Mouse (Mus musculus): ENCODE measurements around the gene Mrps23. TPM values are rescaled to one million over a fixed set of nuclear protein-coding genes. Genes with fewer than 3 reads are reported as not detected.

Mrps23 gene
- polyA plus RNA-seq, 2 experiments: 60.2 to 63.5 TPM

DNA sequence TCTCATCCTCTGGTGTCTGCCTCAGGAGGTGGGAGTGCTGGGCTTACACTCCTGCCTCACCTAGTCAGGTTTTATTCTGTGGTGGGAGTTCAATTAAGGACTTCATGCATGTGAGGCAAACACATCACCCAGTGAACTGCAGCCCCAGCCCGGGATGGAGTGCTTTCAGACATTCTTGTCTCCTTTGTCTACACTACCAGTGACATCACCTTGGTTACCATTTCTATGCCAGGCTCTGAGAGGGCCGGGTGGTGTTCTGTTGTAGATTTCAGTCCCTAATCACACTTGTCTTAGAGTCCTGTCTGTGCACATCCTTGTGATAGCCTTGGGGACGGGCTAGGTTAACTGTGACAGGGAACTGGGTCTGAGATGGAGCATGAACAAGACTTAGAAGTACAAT, 35.6 kb upstream of the Mrps23 start:
- no peaks in the 10 kb centered on the region for H3K27me3 ChIP-seq (ENCODE audit: control insufficient read depth, insufficient read depth, low read length)
- no peak for TF ChIP-seq POLR2A (IDR thresholded peaks at IDR 0.05; ENCODE audit: borderline replicate concordance, extremely low read depth, insufficient read depth, insufficient read length)
- no peak overlapping the region for H3K27ac ChIP-seq (replicated peaks; ENCODE audit: low read depth, low read length)
- ATAC-seq (ENCODE audit: low FRiP score, low read depth): no peak
- H3K9me3 ChIP-seq (ENCODE audit: control insufficient read depth, low read length): no peaks in the 10 kb centered on the region
- DNase-seq (ENCODE audit: low spot score): no peak
- H3K4me1 ChIP-seq (ENCODE audit: control insufficient read depth, insufficient read depth, low read length): peaks cover 46% of the 10 kb centered on the region
- peaks cover 6% of the 10 kb centered on the region; the same call in 1 of the 2 replicates for H3K36me3 ChIP-seq (ENCODE audit: control insufficient read depth, insufficient read depth, low read length)
- no peak overlapping the region for H3K4me2 ChIP-seq (replicated peaks; ENCODE audit: low read depth, low read length, severe bottlenecking)
- WGBS: 71% methylated on average over 3 of the region's 3 CpGs
- H3K4me3 ChIP-seq (replicated peaks; ENCODE audit: low read length): no peak overlapping the region
- no peak overlapping the region for H3K9ac ChIP-seq (ENCODE audit: low read depth, low read length, severe bottlenecking)

DNA sequence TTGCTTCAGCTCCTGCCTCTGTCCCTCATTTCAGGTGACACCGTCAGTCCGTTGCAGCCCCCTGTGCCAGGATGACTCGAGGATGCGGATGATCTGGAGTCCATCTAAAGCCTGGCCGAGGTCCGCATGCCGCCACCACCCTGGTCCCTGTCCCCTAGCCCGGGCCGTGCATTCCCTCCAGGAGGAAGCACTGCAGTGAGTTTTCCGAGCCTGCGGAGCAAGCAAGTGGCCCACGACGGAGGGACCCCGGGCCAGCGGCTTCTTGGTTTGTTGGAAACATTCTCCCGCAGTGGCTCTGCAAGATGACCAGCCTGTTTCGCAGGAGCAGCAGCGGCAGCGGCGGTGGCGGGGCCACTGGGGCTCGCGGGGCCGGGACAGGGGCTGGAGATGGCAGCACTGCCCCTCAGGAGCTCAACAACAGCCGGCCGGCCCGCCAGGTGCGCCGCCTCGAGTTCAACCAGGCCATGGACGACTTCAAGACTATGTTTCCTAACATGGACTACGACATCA, 34.6 kb upstream of the Mrps23 start:
- peaks cover 6% of the 10 kb centered on the region; the same call in 1 of the 2 replicates for H3K36me3 ChIP-seq (ENCODE audit: control insufficient read depth, insufficient read depth, low read length)
- H3K27ac ChIP-seq (replicated peaks; ENCODE audit: low read depth, low read length): no peak overlapping the region
- H3K4me3 ChIP-seq (replicated peaks; ENCODE audit: low read length): no peak overlapping the region
- ATAC-seq (ENCODE audit: low FRiP score, low read depth) (no peak), DNase-seq (ENCODE audit: low spot score) (no peak)
- H3K9me3 ChIP-seq (ENCODE audit: control insufficient read depth, low read length): no peaks in the 10 kb centered on the region
- H3K4me2 ChIP-seq (replicated peaks; ENCODE audit: low read depth, low read length, severe bottlenecking): no peak overlapping the region
- 19% methylated on average over 32 of the region's 32 CpGs for WGBS
- no peak for TF ChIP-seq POLR2A (IDR thresholded peaks at IDR 0.05; ENCODE audit: borderline replicate concordance, extremely low read depth, insufficient read depth, insufficient read length)
- 0 out of 2 replicates have a peak overlapping the region, but pooled peaks have one; percentile 8 for H3K9ac ChIP-seq (ENCODE audit: low read depth, low read length, severe bottlenecking)
- no peaks in the 10 kb centered on the region for H3K27me3 ChIP-seq (ENCODE audit: control insufficient read depth, insufficient read depth, low read length)
- H3K4me1 ChIP-seq (ENCODE audit: control insufficient read depth, insufficient read depth, low read length): peaks cover 45% of the 10 kb centered on the region

DNA sequence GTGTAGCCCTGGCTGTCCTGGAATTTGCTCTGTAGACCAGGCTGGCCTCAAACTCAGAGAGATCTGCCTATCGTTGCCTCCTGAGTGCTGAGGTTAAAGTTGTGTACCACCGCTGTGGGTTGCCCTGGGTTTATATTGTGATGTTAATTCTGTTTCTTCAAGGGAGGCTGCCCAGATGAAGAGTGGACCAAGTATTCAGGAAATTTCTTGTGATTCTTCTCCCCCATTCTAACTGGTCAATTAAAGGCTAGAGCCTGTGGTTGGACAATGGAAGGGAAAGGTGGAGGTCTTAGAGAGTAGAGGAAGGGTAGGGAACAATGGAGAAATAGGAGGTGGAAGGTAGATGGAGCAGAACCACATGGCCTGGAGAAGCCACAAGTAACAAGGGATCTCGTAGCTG, 33.6 kb upstream of the Mrps23 start:
- Histone ChIP-seq H3K27me3 (ENCODE audit: control insufficient read depth, insufficient read depth, low read length) (no peaks in the 10 kb centered on the region), H3K9ac (ENCODE audit: low read depth, low read length, severe bottlenecking) (no peak overlapping the region), H3K4me1 (ENCODE audit: control insufficient read depth, insufficient read depth, low read length) (peaks cover 35% of the 10 kb centered on the region), H3K4me3 (replicated peaks; ENCODE audit: low read length) (no peak overlapping the region), H3K4me2 (replicated peaks; ENCODE audit: low read depth, low read length, severe bottlenecking) (no peak overlapping the region), H3K36me3 (ENCODE audit: control insufficient read depth, insufficient read depth, low read length) (peaks cover 6% of the 10 kb centered on the region; the same call in 1 of the 2 replicates), H3K27ac (replicated peaks; ENCODE audit: low read depth, low read length) (no peak overlapping the region), H3K9me3 (ENCODE audit: control insufficient read depth, low read length) (no peaks in the 10 kb centered on the region)
- no peak for TF ChIP-seq POLR2A (IDR thresholded peaks at IDR 0.05; ENCODE audit: borderline replicate concordance, extremely low read depth, insufficient read depth, insufficient read length)
- ATAC-seq (ENCODE audit: low FRiP score, low read depth) (no peak), DNase-seq (ENCODE audit: low spot score) (no peak)
- WGBS: 82% methylated on average over 3 of the region's 3 CpGs

DNA sequence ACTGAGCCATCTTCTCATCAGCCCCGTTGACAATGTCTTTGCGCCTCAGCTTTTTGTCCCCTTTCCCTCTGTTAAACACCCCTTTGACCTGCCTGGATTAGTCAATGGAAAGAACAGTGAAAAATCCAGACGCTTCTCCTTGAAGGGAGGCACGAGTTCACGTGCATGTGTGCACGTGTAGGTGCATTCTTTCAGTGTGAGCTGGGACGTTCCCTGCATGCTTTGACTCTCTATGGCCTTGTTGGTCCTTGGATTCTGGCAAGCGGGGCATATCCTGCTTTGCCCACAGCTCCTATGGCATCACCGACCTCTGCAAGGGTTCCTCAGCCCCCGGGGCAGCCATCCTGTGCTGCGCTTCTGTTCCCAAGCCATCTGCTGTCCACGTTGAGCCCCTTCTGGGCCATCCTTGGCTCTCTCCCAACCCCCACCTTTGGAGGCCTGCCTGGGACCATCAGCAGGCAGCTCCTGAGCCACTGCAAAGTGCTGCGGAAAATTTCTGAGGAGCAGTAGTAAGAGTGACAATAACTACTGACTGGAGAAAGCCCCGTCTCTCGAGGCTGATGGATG, 32.2 kb upstream of the Mrps23 start:
- Histone ChIP-seq H3K4me3 (replicated peaks; ENCODE audit: low read length) (no peak overlapping the region), H3K4me2 (replicated peaks; ENCODE audit: low read depth, low read length, severe bottlenecking) (no peak overlapping the region), H3K4me1 (ENCODE audit: control insufficient read depth, insufficient read depth, low read length) (peaks cover 28% of the 10 kb centered on the region), H3K9me3 (ENCODE audit: control insufficient read depth, low read length) (no peaks in the 10 kb centered on the region), H3K27me3 (ENCODE audit: control insufficient read depth, insufficient read depth, low read length) (no peaks in the 10 kb centered on the region), H3K9ac (ENCODE audit: low read depth, low read length, severe bottlenecking) (no peak overlapping the region), H3K27ac (replicated peaks; ENCODE audit: low read depth, low read length) (peak overlapping the region; percentile 72; the same call in 1 of the 2 replicates), H3K36me3 (ENCODE audit: control insufficient read depth, insufficient read depth, low read length) (peaks cover 8% of the 10 kb centered on the region; the same call in 1 of the 2 replicates)
- no peak for DNase-seq (ENCODE audit: low spot score)
- 55% methylated on average over 15 of the region's 15 CpGs for WGBS
- no peak for TF ChIP-seq POLR2A (IDR thresholded peaks at IDR 0.05; ENCODE audit: borderline replicate concordance, extremely low read depth, insufficient read depth, insufficient read length)
- no peak for ATAC-seq (ENCODE audit: low FRiP score, low read depth)

DNA sequence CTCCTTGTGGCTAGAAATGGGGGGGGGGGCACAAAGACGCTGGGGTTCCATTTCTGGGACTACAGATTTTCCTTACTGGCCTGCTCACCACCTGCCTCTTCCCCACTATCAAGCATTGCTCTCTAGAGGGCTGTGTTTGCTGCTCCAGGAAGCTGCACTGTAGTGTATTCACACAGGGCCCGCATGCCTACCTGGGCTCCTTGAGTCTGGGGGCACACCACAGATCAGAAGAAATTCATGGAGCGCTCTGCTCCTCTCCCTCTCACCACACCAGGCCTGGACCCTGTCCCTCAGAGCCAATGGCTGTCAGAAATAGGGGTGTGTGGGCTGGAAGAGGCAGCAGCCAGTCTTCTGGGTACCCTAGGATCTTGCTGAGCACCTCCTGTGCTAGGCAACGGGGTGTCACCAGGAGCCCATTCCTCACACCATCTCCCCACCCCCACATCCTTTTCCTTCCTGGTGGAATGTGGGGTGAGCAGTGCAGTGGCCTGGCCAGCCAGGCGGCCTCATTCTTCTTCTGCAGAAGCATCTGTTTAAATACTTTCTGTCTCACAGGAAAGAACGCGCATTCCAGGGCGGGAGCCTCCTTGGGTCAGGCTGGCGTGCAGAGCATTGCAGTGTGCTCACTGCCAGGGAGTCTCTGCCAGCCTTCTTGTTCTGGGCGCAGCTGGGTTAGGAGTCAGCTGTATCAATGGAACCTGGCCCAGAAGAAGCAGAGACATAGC, 31.4 kb upstream of the Mrps23 start:
- H3K4me1 ChIP-seq (ENCODE audit: control insufficient read depth, insufficient read depth, low read length): peaks cover 28% of the 10 kb centered on the region
- no peaks in the 10 kb centered on the region for H3K9me3 ChIP-seq (ENCODE audit: control insufficient read depth, low read length)
- H3K4me3 ChIP-seq (replicated peaks; ENCODE audit: low read length): no peak overlapping the region
- H3K27ac ChIP-seq (replicated peaks; ENCODE audit: low read depth, low read length): peak overlapping the region; percentile 72
- 16% methylated on average over 10 of the region's 10 CpGs for WGBS
- DNase-seq (ENCODE audit: low spot score) (peak; percentile 69), ATAC-seq (ENCODE audit: low FRiP score, low read depth) (peak; percentile 78)
- no peak for TF ChIP-seq POLR2A (IDR thresholded peaks at IDR 0.05; ENCODE audit: borderline replicate concordance, extremely low read depth, insufficient read depth, insufficient read length)
- peak overlapping the region; percentile 16; the same call in 1 of the 2 replicates for H3K9ac ChIP-seq (ENCODE audit: low read depth, low read length, severe bottlenecking)
- H3K27me3 ChIP-seq (ENCODE audit: control insufficient read depth, insufficient read depth, low read length): no peaks in the 10 kb centered on the region
- peaks cover 16% of the 10 kb centered on the region for H3K36me3 ChIP-seq (ENCODE audit: control insufficient read depth, insufficient read depth, low read length)
- peak overlapping the region; percentile 17; the same call in 1 of the 2 replicates for H3K4me2 ChIP-seq (replicated peaks; ENCODE audit: low read depth, low read length, severe bottlenecking)

Measured in limb, embryonic 14.5 days (tissue).